Mouse (Mus musculus) limb, embryonic 12.5 days (tissue): ENCODE data around the gene Efemp2. TPM values are rescaled to one million over a fixed set of nuclear protein-coding genes. Genes with fewer than 3 reads are reported as not detected.

Experiments used
- polyA plus RNA-seq: library from polyadenylated mRNA; unstranded; fragments of >200 nt; fragmentation: Nextera tagmentation; extraction: Ambion mirVana; gene quantifications from 2 replicates; pipeline ENCODE4 v1.2.1, GENCODE M21; 2016

The Efemp2 gene
- polyA plus RNA-seq, 1 experiment from 2014 or later, result 138 TPM

Other genes with a start within 250 kb of the Efemp2 start
- gene Pacs1, start 200.8 kb upstream of the Efemp2 start, polyA plus RNA-seq, result 25.9 and 32.2 TPM in 2 replicates
- gene Sf3b2, start 178.5 kb upstream of the Efemp2 start, polyA plus RNA-seq, result 380 and 389 TPM in 2 replicates
- 6.1 and 6.7 TPM in 2 replicates for gene Gal3st3, start 175.6 kb upstream of the Efemp2 start, polyA plus RNA-seq
- gene Catsper1, start 138.2 kb upstream of the Efemp2 start, polyA plus RNA-seq, result not detected in 2 replicates
- gene Cst6, start 124.4 kb upstream of the Efemp2 start, polyA plus RNA-seq, result 1.4 and 1.9 TPM in 2 replicates
- gene Eif1ad, start 107.2 kb upstream of the Efemp2 start, polyA plus RNA-seq, result 68.6 and 73.5 TPM in 2 replicates
- 453 and 465 TPM in 2 replicates for gene Banf1, start 106.8 kb upstream of the Efemp2 start, polyA plus RNA-seq
- 111 and 118 TPM in 2 replicates for gene Sart1, start 85.3 kb upstream of the Efemp2 start, polyA plus RNA-seq
- 0.20 TPM in 2 replicates for gene Tsga10ip, start 71.4 kb upstream of the Efemp2 start, polyA plus RNA-seq
- gene Drap1, start 49.0 kb upstream of the Efemp2 start, polyA plus RNA-seq, result 310 and 324 TPM in 2 replicates
- 65.0 and 69.1 TPM in 2 replicates for gene AI837181, start 48.8 kb upstream of the Efemp2 start, polyA plus RNA-seq
- not detected in 2 replicates for gene Fosl1, start 26.4 kb upstream of the Efemp2 start, polyA plus RNA-seq
- 10.4 and 10.8 TPM in 2 replicates for gene Ccdc85b, start 16.1 kb upstream of the Efemp2 start, polyA plus RNA-seq
- gene Fibp, start 13.3 kb upstream of the Efemp2 start, polyA plus RNA-seq, result 130 and 140 TPM in 2 replicates
- 2.2 and 2.9 TPM in 2 replicates for gene Ctsw, start 5.4 kb upstream of the Efemp2 start, polyA plus RNA-seq
- gene Mus81, start 14.4 kb downstream of the Efemp2 start, polyA plus RNA-seq, result 43.4 and 43.7 TPM in 2 replicates
- 2,525 and 2,543 TPM in 2 replicates for gene Cfl1, start 16.5 kb downstream of the Efemp2 start, polyA plus RNA-seq
- gene 1700020D05Rik, start 29.8 kb downstream of the Efemp2 start, polyA plus RNA-seq, result 0.20 and 0.42 TPM in 2 replicates
- 9.3 and 10.1 TPM in 2 replicates for gene Snx32, start 36.6 kb downstream of the Efemp2 start, polyA plus RNA-seq
- 1.2 TPM in 2 replicates for gene Ovol1, start 86.7 kb downstream of the Efemp2 start, polyA plus RNA-seq
- 1.8 TPM in 2 replicates for gene Ap5b1, start 94.1 kb downstream of the Efemp2 start, polyA plus RNA-seq
- 171 and 193 TPM in 2 replicates for gene Rnaseh2c, start 127.9 kb downstream of the Efemp2 start, polyA plus RNA-seq
- 56.3 and 60.1 TPM in 2 replicates for gene Kat5, start 136.3 kb downstream of the Efemp2 start, polyA plus RNA-seq
- gene Rela, start 163.5 kb downstream of the Efemp2 start, polyA plus RNA-seq, result 44.7 and 45.9 TPM in 2 replicates
- gene Sipa1, start 189.8 kb downstream of the Efemp2 start, polyA plus RNA-seq, result 26.5 and 27.6 TPM in 2 replicates
- gene Map3k11, start 214.8 kb downstream of the Efemp2 start, polyA plus RNA-seq, result 19.4 and 19.6 TPM in 2 replicates
- gene Pcnx3, start 215.0 kb downstream of the Efemp2 start, polyA plus RNA-seq, result 35.9 and 38.3 TPM in 2 replicates
- 0.40 TPM in 1 of 2 replicates, not detected in the other for gene Kcnk7, start 230.4 kb downstream of the Efemp2 start, polyA plus RNA-seq